Mouse (Mus musculus): ENCODE data around the gene Ahcyl2.

- no peak for TF ChIP-seq CTCF (IDR thresholded peaks at IDR 0.05; ENCODE audit: borderline replicate concordance, extremely low read depth, insufficient read depth, insufficient read length)
- no peak for TF ChIP-seq POLR2A (IDR thresholded peaks at IDR 0.05; ENCODE audit: borderline replicate concordance, extremely low read depth, insufficient read depth, insufficient read length, poor library complexity, severe bottlenecking)
Observed at GRCm38 (mm10) chr6:29832356-29832755, 64.5 kb downstream of the Ahcyl2 start.
